ENCODE assay signal across 11 mouse cellular contexts in genomic region chr8:98628151-98628550, GRCm38 (mm10).
"Had no signal": no experiment of that assay in that cellular context is flagged by ENCODE, and none has a peak within 500 bp of the region (broad histone marks: within the 10 kb centered on the region; RNA-seq: fewer than 3 reads in every experiment).

No protein-coding gene starts in this region.

- DNase-seq: kidney, adult 11 months; kidney, adult 8-10 months; kidney, postnatal 10 days; kidney, postnatal 36 days; liver, embryonic 13.5 days; lung, adult 2 months; lung, postnatal 14 days; right cerebral cortex, postnatal 4 days; thymus, postnatal 25 days had no signal

- ATAC-seq: intestine, embryonic 15.5 days; midbrain, embryonic 15.5 days had no signal
